Mouse (Mus musculus): ENCODE measurements around the gene Reps2.

- TF ChIP-seq CTCF (IDR thresholded peaks at IDR 0.05; ENCODE audit: control insufficient read depth, insufficient read depth, insufficient read length) (no peak), FOSL1 (IDR thresholded peaks at IDR 0.05; ENCODE audit: insufficient read depth, low read length, poor library complexity, severe bottlenecking) (no peak), USF1 (IDR thresholded peaks at IDR 0.05; ENCODE audit: low read depth) (no peak), MAX (IDR thresholded peaks at IDR 0.05) (no peak), MYOG (IDR thresholded peaks at IDR 0.05; ENCODE audit: control insufficient read depth, extremely low read depth, insufficient read length) (no peak)
Measured at GRCm38 (mm10) chrX:162652445-162652844, 9.0 kb upstream of the Reps2 start.

Measured in C2C12 (cell line).